8 mouse cellular contexts compared by ENCODE assay signal in the genomic region with DNA sequence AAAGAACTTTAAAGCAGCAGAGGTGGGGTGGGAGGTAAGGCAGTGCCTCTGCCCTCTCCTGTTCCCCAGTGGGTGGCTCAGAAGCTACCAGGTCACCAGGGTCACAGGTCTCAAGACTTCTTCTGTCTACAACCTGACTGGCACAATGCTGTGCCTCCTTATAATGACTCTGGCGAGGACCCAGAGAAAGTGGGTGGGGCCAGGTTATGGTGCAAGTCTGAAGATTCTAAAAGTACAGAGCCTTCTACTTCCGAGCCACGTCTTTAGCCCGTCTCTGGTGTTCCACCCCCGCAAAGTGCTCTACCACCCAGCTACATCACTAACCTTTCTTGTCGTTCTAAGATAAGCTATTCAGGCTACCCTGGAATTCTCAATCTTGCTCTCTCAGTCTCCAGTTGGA. TPM values are rescaled to one million over a fixed set of nuclear protein-coding genes. Genes with fewer than 3 reads are reported as not detected.
DNase-seq lines count a peak whose midpoint lies in the region; TF ChIP-seq lines count a peak whose summit lies in the region.
"Had no signal": no experiment of that assay in that cellular context is flagged by ENCODE, and none has a peak within 500 bp of the region (broad histone marks: within the 10 kb centered on the region; RNA-seq: fewer than 3 reads in every experiment).

No protein-coding gene starts in this region.

- H3K27me3 ChIP-seq in CH12.LX (replicated peaks): no peaks in the 10 kb centered on the region
- H3K27me3 ChIP-seq in limb, embryonic 10.5 days (ENCODE audit: low read depth, poor library complexity, severe bottlenecking): no peaks in the 10 kb centered on the region
- H3K27me3 ChIP-seq: hindbrain, embryonic 15.5 days had no signal

- TF ChIP-seq EP300 in CH12.LX (IDR thresholded peaks at IDR 0.05; ENCODE audit: low read length): no peak

- H3K4me2 ChIP-seq in CH12.LX (ENCODE audit: insufficient read depth, low read depth, poor library complexity, severe bottlenecking): peak overlapping the region; percentile 64
- H3K4me2 ChIP-seq: hindbrain, embryonic 15.5 days had no signal

- peak; percentile 81; the same call in 1 of the 2 replicates for TF ChIP-seq POLR2A in CH12.LX (IDR thresholded peaks at IDR 0.05; ENCODE audit: low read depth, low read length)

- H3K9me3 ChIP-seq in CH12.LX (replicated peaks; ENCODE audit: low read length): no peaks in the 10 kb centered on the region
- H3K9me3 ChIP-seq in limb, embryonic 10.5 days (replicated peaks): no peaks in the 10 kb centered on the region
- H3K9me3 ChIP-seq: hindbrain, embryonic 15.5 days had no signal

- peak overlapping the region in 1 of 3 experiments; percentile 5 for H3K4me3 ChIP-seq in CH12.LX (replicated peaks in 1 of 3; ENCODE audit: low read depth in 2 of 3, low read length in 2 of 3, poor library complexity in 1 of 3)
- H3K4me3 ChIP-seq in limb, embryonic 10.5 days: no peak overlapping the region
- H3K4me3 ChIP-seq: hindbrain, embryonic 15.5 days had no signal

- in situ Hi-C loops in CH12.LX (cut with MboI; ENCODE audit: low pct_ligation_motif_present, low pct_unique_long_range_greater_than_20kb, low sequenced_read_pairs): no loop called here

- peaks cover 42 to 64% of the 10 kb centered on the region in 2 experiments for H3K4me1 ChIP-seq in CH12.LX (ENCODE audit: control insufficient read depth in 1 of 2, insufficient read depth in 2 of 2)
- peaks cover 54% of the 10 kb centered on the region for H3K4me1 ChIP-seq in limb, embryonic 10.5 days

- dilution Hi-C loops in CH12.LX (cut with MboI; ENCODE audit: extremely low pct_ligation_motif_present, extremely low pct_unique_long_range_greater_than_20kb, low sequenced_read_pairs): no loop called here

- H3K36me3 ChIP-seq in CH12.LX (replicated peaks in 1 of 2; ENCODE audit: control insufficient read depth in 1 of 2, insufficient read depth in 1 of 2, low read length in 1 of 2): peaks cover 4 to 22% of the 10 kb centered on the region in 2 experiments
- peaks cover 24% of the 10 kb centered on the region for H3K36me3 ChIP-seq in limb, embryonic 10.5 days

- peak overlapping the region; percentile 96 for H3K27ac ChIP-seq in CH12.LX (ENCODE audit: insufficient read depth, low read depth)
- H3K27ac ChIP-seq in limb, embryonic 10.5 days: peak overlapping the region; percentile 67; the same call in 1 of the 2 replicates
- H3K27ac ChIP-seq: hindbrain, embryonic 15.5 days had no signal

- peak overlapping the region; percentile 68 for H3K9ac ChIP-seq in CH12.LX (ENCODE audit: insufficient read depth, low read depth)
- H3K9ac ChIP-seq: hindbrain, embryonic 15.5 days had no signal

- peaks cover 4% of the 10 kb centered on the region; the same call in 1 of the 2 replicates for H3K79me2 ChIP-seq in CH12.LX (replicated peaks; ENCODE audit: control insufficient read depth, extremely low read depth, insufficient read depth, poor library complexity, severe bottlenecking)

- 68% methylated on average over 6 of the region's 6 CpGs for WGBS in limb, embryonic 10.5 days

- no peak for TF ChIP-seq RAD21 in CH12.LX (IDR thresholded peaks at IDR 0.05; ENCODE audit: low read depth, low read length)

- DNase-seq in B cell, adult 2 months: peak; percentile 57 to 60
- DNase-seq in CH12.LX (ENCODE audit: extremely low read depth): peak; percentile 89
- no peak for DNase-seq in limb, embryonic 10.5 days (ENCODE audit: low spot score)
- peak; percentile 88 for DNase-seq in naive thymus-derived CD4-positive, alpha-beta T cell, adult 2 months (ENCODE audit: low read depth)
- no peak for DNase-seq in cerebellum, adult 9-10 months
- DNase-seq in adrenal gland, adult 2 months: no peak
- no peak for DNase-seq in cerebellum, postnatal 36 days

- no peak for TF ChIP-seq CTCF in CH12.LX (conservative IDR thresholded peaks at IDR 0.05 in 1 of 2, IDR thresholded peaks at IDR 0.05 in 1 of 2; ENCODE audit: low read depth in 2 of 2, low read length in 2 of 2)

TF ChIP-seq in CH12.LX, 34 proteins besides CTCF, POLR2A, EP300 and RAD21:
- TF ChIP-seq JUN (IDR thresholded peaks at IDR 0.05; ENCODE audit: insufficient read depth, low read depth, low read length) (no peak), CHD2 (IDR thresholded peaks at IDR 0.05; ENCODE audit: low read length) (no peak), TBP (conservative IDR thresholded peaks at IDR 0.05; ENCODE audit: low read depth, low read length) (peak; percentile 98), MXI1 (IDR thresholded peaks at IDR 0.05; ENCODE audit: low read depth, low read length) (no peak), ZMIZ1 (IDR thresholded peaks at IDR 0.05; ENCODE audit: low read depth, low read length) (peak; percentile 54; the same call in 1 of the 2 replicates), BHLHE40 (IDR thresholded peaks at IDR 0.05; ENCODE audit: low read depth, low read length) (no peak), JUND (conservative IDR thresholded peaks at IDR 0.05; ENCODE audit: low read depth, low read length) (no peak), MEF2A (IDR thresholded peaks at IDR 0.05; ENCODE audit: borderline replicate concordance, low read depth, low read length) (no peak), RCOR1 (conservative IDR thresholded peaks at IDR 0.05; ENCODE audit: low read depth, low read length) (no peak), MAX (IDR thresholded peaks at IDR 0.05; ENCODE audit: low read length) (peak; percentile 35; the same call in 1 of the 2 replicates), ZNF384 (IDR thresholded peaks at IDR 0.05; ENCODE audit: low read depth, low read length) (no peak), ZKSCAN1 (IDR thresholded peaks at IDR 0.05; ENCODE audit: borderline replicate concordance, low read depth, low read length) (no peak), SMC3 (IDR thresholded peaks at IDR 0.05; ENCODE audit: low read depth, low read length) (no peak), CHD1 (IDR thresholded peaks at IDR 0.05; ENCODE audit: low read depth, low read length) (0 out of 2 replicates have a peak, but pooled peaks have one; percentile 22), KAT2A (IDR thresholded peaks at IDR 0.05; ENCODE audit: insufficient replicate concordance, low read length) (0 out of 2 replicates have a peak, but pooled peaks have one; percentile 7), MAFK (IDR thresholded peaks at IDR 0.05; ENCODE audit: insufficient replicate concordance, low read length) (no peak), IRF4 (IDR thresholded peaks at IDR 0.05; ENCODE audit: low read depth, low read length) (no peak), GABPA (IDR thresholded peaks at IDR 0.05; ENCODE audit: insufficient replicate concordance, low read depth, low read length) (no peak), ETS1 (conservative IDR thresholded peaks at IDR 0.05; ENCODE audit: low read depth, low read length) (no peak), NELFE (IDR thresholded peaks at IDR 0.05; ENCODE audit: low read depth, low read length) (peak; percentile 77), TCF12 (IDR thresholded peaks at IDR 0.05; ENCODE audit: low read depth, low read length) (no peak; the same call in 1 of the 2 replicates), MYC (IDR thresholded peaks at IDR 0.05; ENCODE audit: low read depth, low read length) (no peak; the same call in 1 of the 2 replicates), USF1 (IDR thresholded peaks at IDR 0.05; ENCODE audit: low read depth, low read length) (no peak), POLR2AphosphoS2 (IDR thresholded peaks at IDR 0.05; ENCODE audit: low read depth, low read length) (peak; percentile 91), USF2 (conservative IDR thresholded peaks at IDR 0.05; ENCODE audit: low read depth, low read length) (no peak), ELF1 (IDR thresholded peaks at IDR 0.05; ENCODE audit: low read depth, low read length) (no peak), E2F4 (IDR thresholded peaks at IDR 0.05; ENCODE audit: insufficient replicate concordance, low read depth, low read length) (no peak), MAZ (IDR thresholded peaks at IDR 0.05; ENCODE audit: low read depth, low read length) (no peak), ZC3H11A (IDR thresholded peaks at IDR 0.05; ENCODE audit: low read depth, low read length) (no peak), SIN3A (IDR thresholded peaks at IDR 0.05; ENCODE audit: low read length) (no peak), UBTF (IDR thresholded peaks at IDR 0.05; ENCODE audit: low read depth, low read length) (no peak), PAX5 (IDR thresholded peaks at IDR 0.05; ENCODE audit: low read length) (no peak), HCFC1 (IDR thresholded peaks at IDR 0.05; ENCODE audit: low read depth, low read length) (0 out of 2 replicates have a peak, but pooled peaks have one; percentile 9), NRF1 (IDR thresholded peaks at IDR 0.05; ENCODE audit: low read depth, low read length) (0 out of 2 replicates have a peak, but pooled peaks have one; percentile 4)

RNA-seq across cellular contexts. Expression of a gene that starts 2.7 kb away (rescaled TPM):
- total RNA-seq in CH12.LX (2012; rRNA removed) (225 and 342 TPM in 2 replicates), CH12.LX (2014; rRNA removed) (263 and 287 TPM in 2 replicates)
- polyA plus RNA-seq in CH12.LX (2012; ENCODE audit: insufficient read length, low read depth): 299 and 302 TPM in 2 replicates
- polyA plus RNA-seq in limb, embryonic 10.5 days (2016; fragmentation: Nextera tagmentation; extraction: Ambion mirVana): 1.5 and 1.7 TPM in 2 replicates
- total RNA-seq in adrenal gland, adult 2 months (2021): 1 to 10 TPM; 8.9 to 9.2 TPM
- polyA plus RNA-seq in adrenal gland, adult 2 months (2012; rRNA removed): 15.7 and 16.9 TPM in 2 replicates

RNA-seq across cellular contexts. Expression of a gene that starts 48.3 kb away (rescaled TPM):
- total RNA-seq in CH12.LX (2012; rRNA removed): 4.4 and 4.7 TPM in 2 replicates
- 1.9 and 3.0 TPM in 2 replicates for total RNA-seq in CH12.LX (2014; rRNA removed)
- polyA plus RNA-seq in CH12.LX (2012; ENCODE audit: insufficient read length, low read depth): 6.8 and 9.7 TPM in 2 replicates
- 5.3 and 7.3 TPM in 2 replicates for polyA plus RNA-seq in limb, embryonic 10.5 days (2016; fragmentation: Nextera tagmentation; extraction: Ambion mirVana)
- total RNA-seq in adrenal gland, adult 2 months (2021): 10 to 100 TPM in 1 of 2 experiments, 1 to 10 TPM in 1; 8.8 to 10.7 TPM
- 5.2 and 5.3 TPM in 2 replicates for polyA plus RNA-seq in adrenal gland, adult 2 months (2012; rRNA removed)

RNA-seq across cellular contexts. Expression of a gene that starts 55.5 kb away (rescaled TPM):
- 42.3 and 42.7 TPM in 2 replicates for total RNA-seq in CH12.LX (2012; rRNA removed)
- 24.6 and 25.4 TPM in 2 replicates for total RNA-seq in CH12.LX (2014; rRNA removed)
- polyA plus RNA-seq in CH12.LX (2012; ENCODE audit: insufficient read length, low read depth): 31.0 and 31.8 TPM in 2 replicates
- polyA plus RNA-seq in limb, embryonic 10.5 days (2016; fragmentation: Nextera tagmentation; extraction: Ambion mirVana): 44.5 and 48.3 TPM in 2 replicates
- 10 to 100 TPM; 20.8 to 32.3 TPM for total RNA-seq in adrenal gland, adult 2 months (2021)
- 23.8 and 25.2 TPM in 2 replicates for polyA plus RNA-seq in adrenal gland, adult 2 months (2012; rRNA removed)

Comparison
In these comparisons a context has a peak if more than half of its experiments do, and no peak if none do; other contexts are left out.
1. DNase-seq: peak in B cell, adult 2 months (2 of 2), CH12.LX (single experiment) and naive thymus-derived CD4-positive, alpha-beta T cell, adult 2 months (single experiment); none in limb, embryonic 10.5 days (single experiment), cerebellum, adult 9-10 months (single experiment), adrenal gland, adult 2 months (single experiment) and cerebellum, postnatal 36 days (0 of 2).
2. RNA of a gene that starts 2.7 kb away (polyA plus RNA-seq): 299 to 302 TPM in CH12.LX; 15.7 to 16.9 TPM in adrenal gland, adult 2 months and 1.5 to 1.7 TPM in limb, embryonic 10.5 days; every median in the first group is over 10 times any median in the second.